Mouse (Mus musculus) cerebellum, adult 8-10 months (tissue): ENCODE data around the gene Asic2.
"Not testable (repeated sequence)": the region's sequence is repeated elsewhere in the genome, so short reads cannot be mapped to it uniquely, and the experiment has no call there.

ENCODE experiments used
- DNase-seq: peaks from one replicate; pipeline ENCODE4 v3.0.0; 2022

Gene Asic2

GRCm38 (mm10) chr11:81416319-81416718 is 551.9 kb downstream of the Asic2 start:
- no peak for DNase-seq

GRCm38 (mm10) chr11:81414596-81414995 is 553.7 kb downstream of the Asic2 start:
- no peak for DNase-seq

DNA sequence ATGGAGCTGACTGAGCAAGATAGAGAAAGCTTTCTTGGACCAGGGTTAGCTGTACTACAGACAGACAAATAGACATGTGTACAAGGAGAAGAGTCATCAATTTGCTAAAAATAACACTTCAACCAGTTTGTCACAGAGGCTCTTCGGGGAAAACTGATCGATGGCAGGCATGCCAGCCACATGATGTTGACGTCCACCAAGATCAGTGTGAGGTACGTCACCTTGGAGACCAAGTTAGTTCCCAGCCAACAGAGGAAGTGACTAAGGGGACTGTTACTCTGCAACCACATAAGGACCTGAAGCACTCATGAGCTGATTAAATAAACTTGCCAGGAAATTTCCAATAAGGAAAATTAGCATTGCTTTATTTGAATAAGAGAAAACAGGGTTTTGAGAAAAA is 557.0 kb downstream of the Asic2 start:
- DNase-seq = no peak

GRCm38 (mm10) chr11:81405951-81406350 is 562.3 kb downstream of the Asic2 start:
- no peak for DNase-seq

- DNase-seq = no peak
These were observed 566.0 kb downstream of the Asic2 start for GRCm38 (mm10) chr11:81402263-81402662.

- DNase-seq = peak; percentile 14
These were observed 575.4 kb downstream of the Asic2 start for GRCm38 (mm10) chr11:81392855-81393254.

DNA sequence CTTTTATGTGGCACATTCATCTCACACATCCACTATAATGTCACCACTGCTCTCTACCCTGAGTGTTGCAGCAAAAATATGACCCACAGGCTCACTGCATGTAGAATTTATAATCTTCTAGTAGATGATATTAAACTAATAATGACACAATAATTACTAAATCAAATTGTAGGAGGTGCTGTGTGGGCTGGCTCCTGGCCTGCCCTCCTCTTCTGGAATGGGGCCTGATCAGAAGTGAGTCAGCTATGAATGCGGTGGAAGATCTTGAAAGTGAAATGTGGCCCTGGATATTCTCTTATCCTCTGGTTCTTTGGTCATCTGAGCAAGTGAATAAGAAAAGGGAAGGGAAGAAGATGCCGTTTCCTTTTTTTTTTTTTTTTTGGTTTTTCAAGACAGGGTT is 582.1 kb downstream of the Asic2 start:
- no peak for DNase-seq

DNA sequence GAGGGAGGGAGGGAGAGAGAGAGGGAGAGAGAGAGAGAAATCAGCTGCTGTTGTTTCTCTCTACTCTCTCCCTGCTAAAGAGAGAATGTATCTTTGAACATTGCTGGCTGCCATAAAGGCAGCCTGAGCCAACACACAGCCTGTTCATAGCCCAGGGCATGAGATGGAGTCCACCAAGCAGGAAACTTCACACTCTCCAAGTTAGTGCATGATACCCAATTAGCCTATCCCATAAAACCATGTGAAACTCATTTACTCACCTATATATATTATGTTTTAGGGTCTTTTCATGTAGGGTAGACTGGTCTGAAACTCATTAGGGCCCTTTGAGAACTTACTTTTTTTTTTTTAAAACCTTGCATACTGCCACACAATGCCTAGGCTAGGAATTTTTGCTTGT is 582.7 kb downstream of the Asic2 start:
- no peak for DNase-seq

- DNase-seq = peak; percentile 57
These were observed 593.4 kb downstream of the Asic2 start for GRCm38 (mm10) chr11:81374841-81375240.

- no peak for DNase-seq
These were observed 594.1 kb downstream of the Asic2 start for GRCm38 (mm10) chr11:81374003-81374710.

GRCm38 (mm10) chr11:81371545-81371944 is 596.7 kb downstream of the Asic2 start:
- no peak for DNase-seq

- no peak for DNase-seq
These were observed 597.8 kb downstream of the Asic2 start for GRCm38 (mm10) chr11:81370426-81370810.

DNA sequence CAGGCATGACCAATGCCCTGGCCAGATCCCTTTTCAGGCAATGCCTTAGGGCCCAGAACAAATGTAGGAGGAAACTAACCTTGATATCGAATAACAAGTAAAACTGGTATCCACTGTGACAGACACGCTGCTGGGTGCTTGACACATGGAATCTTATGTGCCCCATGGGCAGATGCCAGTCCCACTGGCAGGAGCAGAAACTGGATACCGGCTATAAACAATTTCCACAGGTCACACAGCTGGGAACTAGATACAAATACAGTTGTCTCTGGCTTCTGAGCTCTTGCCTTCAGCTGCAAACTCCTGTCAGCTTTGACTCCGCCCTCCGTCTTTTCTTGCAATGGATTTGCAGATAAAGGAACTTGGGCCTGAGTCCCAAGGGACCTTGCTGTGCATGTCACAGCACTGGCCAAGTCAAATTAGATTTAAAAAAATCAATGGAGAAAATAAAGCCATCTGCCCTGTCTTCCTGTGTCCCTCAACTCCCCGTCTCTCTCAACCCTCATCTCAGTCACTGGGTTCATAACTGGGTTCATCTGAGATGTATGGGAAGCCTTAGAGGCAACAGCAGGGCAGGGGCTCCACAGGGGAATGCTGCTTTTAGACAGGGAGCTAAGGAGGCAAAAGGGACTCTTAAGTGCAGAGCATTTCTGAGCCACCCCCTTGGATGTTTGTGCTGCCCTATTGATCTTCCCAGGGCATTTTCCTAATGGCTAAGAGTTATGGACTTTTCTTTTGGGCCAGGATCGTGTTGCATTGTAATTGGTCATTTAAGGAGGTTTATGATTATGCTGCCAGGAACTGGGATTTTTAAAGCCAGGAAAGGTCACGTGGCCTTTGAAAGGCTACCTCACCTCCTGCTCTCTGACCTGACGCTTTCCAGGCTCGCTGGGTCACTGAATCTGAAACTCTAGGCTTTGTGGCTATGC is 598.5 kb downstream of the Asic2 start:
- DNase-seq = no peak

GRCm38 (mm10) chr11:81364442-81364841 is 603.8 kb downstream of the Asic2 start:
- no peak for DNase-seq

- no peak for DNase-seq
These were observed 605.8 kb downstream of the Asic2 start for GRCm38 (mm10) chr11:81362461-81362860.

- DNase-seq = no peak
These were observed 607.2 kb downstream of the Asic2 start for GRCm38 (mm10) chr11:81361040-81361439.

DNA sequence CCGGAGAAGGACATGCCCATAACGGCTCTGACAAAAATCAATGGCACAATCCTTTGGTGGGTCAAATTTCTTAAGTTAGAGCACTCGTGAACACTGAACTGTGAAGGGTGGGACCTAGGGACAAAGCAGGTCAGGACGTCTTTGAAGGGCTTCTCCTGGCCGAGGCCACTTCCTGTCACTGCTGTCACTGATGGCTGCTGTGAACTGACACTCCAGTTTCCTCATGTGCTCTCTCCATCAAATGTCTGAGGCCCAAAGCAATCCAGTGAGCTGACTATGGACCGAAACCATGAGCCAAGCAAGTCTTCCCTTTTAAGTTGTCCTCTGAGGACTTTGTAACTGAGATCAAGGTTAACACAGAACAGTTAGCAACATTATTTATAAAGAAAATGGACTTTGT is 617.8 kb downstream of the Asic2 start:
- not testable (repeated sequence) for DNase-seq

DNA sequence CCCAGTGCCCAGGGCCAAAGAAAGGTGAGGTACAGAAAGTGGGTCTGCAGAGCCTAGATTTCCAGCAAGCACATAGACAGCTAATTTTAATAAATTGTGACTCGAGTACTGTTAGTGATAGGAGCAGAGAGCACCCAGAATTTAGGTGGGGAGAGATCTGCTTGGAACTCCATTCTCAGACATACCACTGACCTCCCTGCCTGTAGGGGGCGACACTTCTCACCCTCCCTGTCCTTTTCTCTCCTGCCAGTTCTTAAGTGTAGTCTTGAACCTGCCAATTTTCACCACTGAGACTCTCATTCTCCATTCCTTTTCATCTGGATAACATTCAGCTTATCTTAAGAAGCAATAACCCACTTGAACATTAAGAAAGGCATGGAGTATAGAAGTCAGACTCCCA is 636.3 kb downstream of the Asic2 start:
- no peak for DNase-seq

DNA sequence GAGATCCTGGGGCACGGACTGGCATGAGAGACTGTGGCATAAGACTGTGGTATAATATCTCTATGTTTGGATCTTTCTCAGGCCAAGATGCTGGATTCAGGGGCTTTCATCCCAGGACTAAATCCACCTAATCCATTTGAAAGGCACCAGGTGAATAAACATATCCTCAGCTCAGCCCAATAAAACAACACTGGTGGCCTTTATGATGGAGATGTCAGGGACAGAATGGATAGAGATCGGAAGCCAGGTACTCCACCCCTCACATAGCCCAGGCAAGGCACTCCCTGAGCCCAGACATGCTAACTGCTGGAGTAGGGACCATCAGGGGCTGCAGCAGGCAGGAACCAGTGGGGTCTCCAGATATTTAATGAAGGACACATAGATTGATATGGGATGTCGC is 637.3 kb downstream of the Asic2 start:
- DNase-seq = no peak

GRCm38 (mm10) chr11:81328088-81328487 is 640.2 kb downstream of the Asic2 start:
- no peak for DNase-seq

DNA sequence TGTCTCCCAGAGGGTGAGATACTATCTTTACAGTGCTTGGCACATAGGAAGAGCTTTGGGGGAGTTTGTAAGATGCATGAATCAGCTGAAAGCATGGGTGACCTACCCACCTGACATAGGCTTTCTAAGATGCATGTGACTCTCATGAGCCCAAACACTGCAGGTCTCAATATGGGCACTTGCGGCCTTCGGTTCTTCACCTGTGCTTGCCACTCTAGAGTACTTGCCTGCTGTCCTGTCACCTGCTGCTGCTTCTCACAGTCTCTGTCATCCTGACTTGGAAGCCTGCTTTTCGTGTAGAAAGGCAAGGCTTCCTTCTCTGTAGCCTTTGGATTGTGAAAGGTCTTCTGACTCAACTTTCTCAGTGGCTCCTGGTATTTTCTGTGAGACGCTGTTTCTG is 645.1 kb downstream of the Asic2 start:
- no peak for DNase-seq

DNA sequence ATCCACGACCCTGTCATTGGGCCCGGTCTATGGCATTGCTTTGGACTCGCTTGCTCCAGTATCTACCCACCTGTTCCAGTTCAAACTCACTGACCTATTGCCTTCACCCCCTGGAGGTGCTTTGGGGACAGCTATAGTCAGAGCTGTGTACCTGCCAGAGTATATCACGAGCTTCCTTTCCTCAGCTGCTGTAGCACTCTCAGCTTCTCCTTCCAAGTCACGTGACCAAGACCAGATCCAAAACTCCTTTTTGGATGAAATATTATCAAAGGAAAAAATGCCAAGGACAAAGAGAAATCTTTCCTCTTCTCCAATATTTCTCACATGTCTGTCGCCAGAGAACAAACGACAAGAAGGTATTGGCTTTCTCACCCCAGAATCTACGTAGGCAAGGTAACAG is 645.8 kb downstream of the Asic2 start:
- DNase-seq = no peak

GRCm38 (mm10) chr11:81290041-81290440 is 678.2 kb downstream of the Asic2 start:
- DNase-seq = no peak

DNA sequence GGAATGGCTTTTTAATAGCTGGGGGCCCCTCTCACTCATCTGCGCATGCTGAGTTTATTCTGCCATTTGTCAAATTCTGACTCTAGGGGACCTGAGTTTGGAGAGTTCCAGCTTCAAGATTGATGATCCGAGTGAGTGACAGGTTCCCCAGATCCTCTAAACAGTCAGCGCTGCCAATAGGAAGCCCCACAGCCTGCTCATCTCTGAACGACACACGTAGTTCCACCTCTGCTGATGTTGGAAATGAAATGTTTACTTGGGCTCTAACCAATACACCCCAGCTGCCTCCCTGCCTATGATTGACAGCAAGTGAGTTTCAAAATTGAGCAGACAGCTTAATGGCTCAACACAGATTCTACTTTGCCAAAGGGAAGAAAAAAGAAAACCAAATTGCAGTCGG is 685.1 kb downstream of the Asic2 start:
- DNase-seq = no peak
